Mouse (Mus musculus): Measurements from ENCODE around the gene Khdc1a.

DNA sequence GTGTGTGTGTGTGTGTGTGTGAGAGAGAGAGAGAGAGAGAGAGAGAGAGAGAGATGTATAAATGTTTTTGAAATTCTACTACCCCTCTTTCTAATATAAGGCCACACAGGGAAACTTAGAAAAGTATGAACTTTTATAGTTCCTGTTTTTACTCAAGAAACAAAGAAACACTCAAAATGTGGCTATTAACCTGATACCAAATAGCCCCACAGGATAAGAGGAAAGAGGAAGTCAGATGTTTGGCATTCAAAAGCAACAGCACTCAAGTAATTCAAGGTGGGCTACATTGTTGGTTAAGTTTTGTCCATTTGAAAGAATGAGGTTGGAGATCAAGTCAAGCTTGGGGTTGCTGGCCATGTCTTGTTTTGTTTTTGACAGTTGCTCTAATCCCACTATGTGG is 13.6 kb upstream of the Khdc1a start:
- TF ChIP-seq CTCF (IDR thresholded peaks at IDR 0.05; ENCODE audit: low read depth) = no peak
- no peak for TF ChIP-seq EP300 (IDR thresholded peaks at IDR 0.05; ENCODE audit: low read depth)

Data from liver, embryonic 14.5 days (tissue).